Mouse (Mus musculus): ENCODE measurements around the gene Hspb3. TPM values are rescaled to one million over a fixed set of nuclear protein-coding genes. Genes with fewer than 3 reads are reported as not detected.

Gene Hspb3
- polyA plus RNA-seq, 1 experiment from 2014 or later: not detected

- 89% methylated on average over 4 of the region's 4 CpGs for WGBS
- Histone ChIP-seq H3K27ac (ENCODE audit: low read depth, low read length) (no peak overlapping the region), H3K9ac (ENCODE audit: low read depth, low read length) (no peak overlapping the region), H3K4me2 (replicated peaks; ENCODE audit: low read depth, low read length) (no peak overlapping the region), H3K9me3 (ENCODE audit: control insufficient read depth, low read length) (no peaks in the 10 kb centered on the region), H3K4me1 (ENCODE audit: control insufficient read depth, insufficient read depth, low read length) (no peaks in the 10 kb centered on the region), H3K36me3 (ENCODE audit: control insufficient read depth, insufficient read depth, low read length) (no peaks in the 10 kb centered on the region), H3K27me3 (ENCODE audit: control insufficient read depth, insufficient read depth, low read length) (no peaks in the 10 kb centered on the region), H3K4me3 (ENCODE audit: low read length) (no peak overlapping the region)
- no peak for ATAC-seq (ENCODE audit: low FRiP score, low TSS enrichment)
These were observed 6.8 kb downstream of the Hspb3 start for GRCm38 (mm10) chr13:113656639-113657038.

- Histone ChIP-seq H3K4me2 (replicated peaks; ENCODE audit: low read depth, low read length) (no peak overlapping the region), H3K9ac (ENCODE audit: low read depth, low read length) (no peak overlapping the region), H3K9me3 (ENCODE audit: control insufficient read depth, low read length) (no peaks in the 10 kb centered on the region), H3K27ac (ENCODE audit: low read depth, low read length) (no peak overlapping the region), H3K27me3 (ENCODE audit: control insufficient read depth, insufficient read depth, low read length) (no peaks in the 10 kb centered on the region), H3K4me3 (ENCODE audit: low read length) (no peak overlapping the region), H3K4me1 (ENCODE audit: control insufficient read depth, insufficient read depth, low read length) (no peaks in the 10 kb centered on the region), H3K36me3 (ENCODE audit: control insufficient read depth, insufficient read depth, low read length) (no peaks in the 10 kb centered on the region)
- no peak for ATAC-seq (ENCODE audit: low FRiP score, low TSS enrichment)
- WGBS: 93% methylated on average over 4 of the region's 4 CpGs
These were observed 8.0 kb downstream of the Hspb3 start for GRCm38 (mm10) chr13:113655511-113655910.

GRCm38 (mm10) chr13:113640944-113641597, 22.4 kb downstream of the Hspb3 start:
- Histone ChIP-seq H3K9me3 (ENCODE audit: control insufficient read depth, low read length) (no peaks in the 10 kb centered on the region), H3K27me3 (ENCODE audit: control insufficient read depth, insufficient read depth, low read length) (no peaks in the 10 kb centered on the region), H3K27ac (ENCODE audit: low read depth, low read length) (no peak overlapping the region), H3K4me2 (replicated peaks; ENCODE audit: low read depth, low read length) (no peak overlapping the region), H3K4me3 (ENCODE audit: low read length) (no peak overlapping the region), H3K36me3 (ENCODE audit: control insufficient read depth, insufficient read depth, low read length) (no peaks in the 10 kb centered on the region), H3K4me1 (ENCODE audit: control insufficient read depth, insufficient read depth, low read length) (no peaks in the 10 kb centered on the region), H3K9ac (ENCODE audit: low read depth, low read length) (no peak overlapping the region)
- no peak for ATAC-seq (ENCODE audit: low FRiP score, low TSS enrichment)
- 82% methylated on average over 11 of the region's 11 CpGs for WGBS

- no peaks in the 10 kb centered on the region for H3K4me1 ChIP-seq (ENCODE audit: control insufficient read depth, insufficient read depth, low read length)
- no peak for ATAC-seq (ENCODE audit: low FRiP score, low TSS enrichment)
- 30% methylated on average over 7 of the region's 7 CpGs for WGBS
- H3K27me3 ChIP-seq (ENCODE audit: control insufficient read depth, insufficient read depth, low read length): no peaks in the 10 kb centered on the region
- H3K27ac ChIP-seq (ENCODE audit: low read depth, low read length): no peak overlapping the region
- no peaks in the 10 kb centered on the region for H3K9me3 ChIP-seq (ENCODE audit: control insufficient read depth, low read length)
- no peaks in the 10 kb centered on the region for H3K36me3 ChIP-seq (ENCODE audit: control insufficient read depth, insufficient read depth, low read length)
- no peak overlapping the region for H3K4me2 ChIP-seq (replicated peaks; ENCODE audit: low read depth, low read length)
- no peak overlapping the region for H3K9ac ChIP-seq (ENCODE audit: low read depth, low read length)
- H3K4me3 ChIP-seq (ENCODE audit: low read length): no peak overlapping the region
These were observed 24.6 kb downstream of the Hspb3 start for GRCm38 (mm10) chr13:113638914-113639313.

- Histone ChIP-seq H3K9me3 (ENCODE audit: control insufficient read depth, low read length) (no peaks in the 10 kb centered on the region), H3K36me3 (ENCODE audit: control insufficient read depth, insufficient read depth, low read length) (no peaks in the 10 kb centered on the region), H3K27me3 (ENCODE audit: control insufficient read depth, insufficient read depth, low read length) (no peaks in the 10 kb centered on the region), H3K4me3 (ENCODE audit: low read length) (no peak overlapping the region), H3K9ac (ENCODE audit: low read depth, low read length) (no peak overlapping the region), H3K4me1 (ENCODE audit: control insufficient read depth, insufficient read depth, low read length) (no peaks in the 10 kb centered on the region), H3K27ac (ENCODE audit: low read depth, low read length) (no peak overlapping the region), H3K4me2 (replicated peaks; ENCODE audit: low read depth, low read length) (no peak overlapping the region)
- WGBS: 82% methylated on average over 17 of the region's 17 CpGs
- no peak for ATAC-seq (ENCODE audit: low FRiP score, low TSS enrichment)
These were observed 27.7 kb downstream of the Hspb3 start for GRCm38 (mm10) chr13:113635799-113636222.

GRCm38 (mm10) chr13:113634732-113635481, 28.6 kb downstream of the Hspb3 start:
- 83% methylated on average over 15 of the region's 15 CpGs for whole genome bisulfite sequencing
- Histone ChIP-seq H3K9me3 (ENCODE audit: control insufficient read depth, low read length) (no peaks in the 10 kb centered on the region), H3K36me3 (ENCODE audit: control insufficient read depth, insufficient read depth, low read length) (no peaks in the 10 kb centered on the region), H3K4me1 (ENCODE audit: control insufficient read depth, insufficient read depth, low read length) (no peaks in the 10 kb centered on the region), H3K4me2 (replicated peaks; ENCODE audit: low read depth, low read length) (no peak overlapping the region), H3K27me3 (ENCODE audit: control insufficient read depth, insufficient read depth, low read length) (no peaks in the 10 kb centered on the region), H3K4me3 (ENCODE audit: low read length) (no peak overlapping the region), H3K27ac (ENCODE audit: low read depth, low read length) (no peak overlapping the region), H3K9ac (ENCODE audit: low read depth, low read length) (no peak overlapping the region)
- ATAC-seq (ENCODE audit: low FRiP score, low TSS enrichment): no peak

GRCm38 (mm10) chr13:113632506-113632905, 31.0 kb downstream of the Hspb3 start:
- no peak overlapping the region for H3K4me3 ChIP-seq (ENCODE audit: low read length)
- H3K9ac ChIP-seq (ENCODE audit: low read depth, low read length): no peak overlapping the region
- H3K9me3 ChIP-seq (ENCODE audit: control insufficient read depth, low read length): no peaks in the 10 kb centered on the region
- WGBS: 61% methylated on average over 6 of the region's 6 CpGs
- ATAC-seq (ENCODE audit: low FRiP score, low TSS enrichment): no peak
- H3K27ac ChIP-seq (ENCODE audit: low read depth, low read length): no peak overlapping the region
- H3K4me1 ChIP-seq (ENCODE audit: control insufficient read depth, insufficient read depth, low read length): no peaks in the 10 kb centered on the region
- no peak overlapping the region for H3K4me2 ChIP-seq (replicated peaks; ENCODE audit: low read depth, low read length)
- no peaks in the 10 kb centered on the region for H3K36me3 ChIP-seq (ENCODE audit: control insufficient read depth, insufficient read depth, low read length)
- no peaks in the 10 kb centered on the region for H3K27me3 ChIP-seq (ENCODE audit: control insufficient read depth, insufficient read depth, low read length)

- no peak for ATAC-seq (ENCODE audit: low FRiP score, low TSS enrichment)
- Histone ChIP-seq H3K9ac (ENCODE audit: low read depth, low read length) (no peak overlapping the region), H3K27me3 (ENCODE audit: control insufficient read depth, insufficient read depth, low read length) (no peaks in the 10 kb centered on the region), H3K4me1 (ENCODE audit: control insufficient read depth, insufficient read depth, low read length) (no peaks in the 10 kb centered on the region), H3K36me3 (ENCODE audit: control insufficient read depth, insufficient read depth, low read length) (no peaks in the 10 kb centered on the region), H3K9me3 (ENCODE audit: control insufficient read depth, low read length) (no peaks in the 10 kb centered on the region), H3K4me2 (replicated peaks; ENCODE audit: low read depth, low read length) (no peak overlapping the region), H3K4me3 (ENCODE audit: low read length) (no peak overlapping the region), H3K27ac (ENCODE audit: low read depth, low read length) (no peak overlapping the region)
- 70% methylated on average over 8 of the region's 8 CpGs for WGBS
These were observed 35.9 kb downstream of the Hspb3 start for GRCm38 (mm10) chr13:113627601-113628000.

GRCm38 (mm10) chr13:113622865-113623255, 40.6 kb downstream of the Hspb3 start:
- no peaks in the 10 kb centered on the region for H3K9me3 ChIP-seq (ENCODE audit: control insufficient read depth, low read length)
- no peaks in the 10 kb centered on the region for H3K36me3 ChIP-seq (ENCODE audit: control insufficient read depth, insufficient read depth, low read length)
- 79% methylated on average over 8 of the region's 8 CpGs for WGBS
- H3K4me2 ChIP-seq (replicated peaks; ENCODE audit: low read depth, low read length): no peak overlapping the region
- no peak overlapping the region for H3K4me3 ChIP-seq (ENCODE audit: low read length)
- no peak overlapping the region for H3K9ac ChIP-seq (ENCODE audit: low read depth, low read length)
- H3K4me1 ChIP-seq (ENCODE audit: control insufficient read depth, insufficient read depth, low read length): no peaks in the 10 kb centered on the region
- ATAC-seq (ENCODE audit: low FRiP score, low TSS enrichment): no peak
- H3K27me3 ChIP-seq (ENCODE audit: control insufficient read depth, insufficient read depth, low read length): no peaks in the 10 kb centered on the region
- no peak overlapping the region for H3K27ac ChIP-seq (ENCODE audit: low read depth, low read length)

Data from kidney, embryonic 14.5 days (tissue).